Mouse (Mus musculus) induced T-regulatory cell, adult 2 months (primary cell): ENCODE data around the gene Gm3045.

Experiments
- DNase-seq: peaks from one replicate; pipeline ENCODE4 v3.0.0-alpha.2; 2012; ENCODE audit warnings: low read depth

Gene Gm3045

GRCm38 (mm10) chr13:56426365-56426764 lies at the start of gene Gm3045:
Gm3045 (plus strand) TSS chr13:56426594.
- no peak for DNase-seq

GRCm38 (mm10) chr13:56380855-56381685 lies 45.3 kb upstream of the Gm3045 start:
- DNase-seq, result no peak

- no peak for DNase-seq
Observed at GRCm38 (mm10) chr13:56383406-56383805, 43.0 kb upstream of the Gm3045 start.

- no peak for DNase-seq
Observed at GRCm38 (mm10) chr13:56386411-56386810, 40.0 kb upstream of the Gm3045 start.

- DNase-seq, result no peak
Observed at GRCm38 (mm10) chr13:56387374-56387773, 39.0 kb upstream of the Gm3045 start.

- DNase-seq, result no peak
Observed at GRCm38 (mm10) chr13:56388042-56388441, 38.4 kb upstream of the Gm3045 start.

GRCm38 (mm10) chr13:56397572-56397971 lies 28.8 kb upstream of the Gm3045 start:
- no peak for DNase-seq

GRCm38 (mm10) chr13:56401186-56401585 lies 25.2 kb upstream of the Gm3045 start:
- no peak for DNase-seq

GRCm38 (mm10) chr13:56403381-56404086 lies 22.9 kb upstream of the Gm3045 start:
- DNase-seq, result no peak

GRCm38 (mm10) chr13:56404511-56405140 lies 21.8 kb upstream of the Gm3045 start:
- no peak for DNase-seq

- DNase-seq, result no peak
Observed at GRCm38 (mm10) chr13:56412286-56412873, 14.0 kb upstream of the Gm3045 start.

- no peak for DNase-seq
Observed at GRCm38 (mm10) chr13:56418685-56419483, 7.5 kb upstream of the Gm3045 start.

- no peak for DNase-seq
Observed at GRCm38 (mm10) chr13:56419538-56419937, 6.9 kb upstream of the Gm3045 start.

GRCm38 (mm10) chr13:56422072-56422723 lies 4.2 kb upstream of the Gm3045 start:
- DNase-seq, result peak; percentile 59

GRCm38 (mm10) chr13:56425931-56426330 lies 463 bp upstream of the Gm3045 start:
- DNase-seq, result no peak

GRCm38 (mm10) chr13:56428724-56429500 lies 2.5 kb downstream of the Gm3045 start:
- DNase-seq, result peak; percentile 42

GRCm38 (mm10) chr13:56432496-56432895 lies 6.1 kb downstream of the Gm3045 start:
- no peak for DNase-seq

GRCm38 (mm10) chr13:56433466-56433865 lies 7.1 kb downstream of the Gm3045 start:
- peak; percentile 34 for DNase-seq

GRCm38 (mm10) chr13:56434311-56434751 lies 7.9 kb downstream of the Gm3045 start:
- DNase-seq, result no peak

GRCm38 (mm10) chr13:56435615-56436287 lies 9.4 kb downstream of the Gm3045 start:
- no peak for DNase-seq
